Mouse (Mus musculus): ENCODE data around the gene Anapc16.

DNA sequence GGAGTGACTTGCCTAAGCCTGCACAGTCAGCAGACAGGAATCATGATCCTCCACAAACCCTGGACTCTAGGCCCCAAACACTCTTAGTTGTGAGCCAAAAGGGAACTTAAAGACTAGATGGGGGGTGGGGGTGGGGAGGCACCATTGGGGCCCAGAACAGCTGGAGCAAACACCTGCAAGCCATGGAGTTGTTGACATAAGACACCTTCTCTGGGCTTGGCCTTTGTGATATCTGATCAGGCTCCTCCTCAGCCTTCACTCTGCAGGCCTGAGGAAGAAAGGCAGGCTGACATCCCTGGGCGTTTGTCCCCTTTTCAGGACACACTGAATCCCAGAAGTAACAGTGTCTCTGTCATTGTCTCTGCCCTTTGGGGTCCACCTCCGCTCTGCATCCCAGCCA, 39.3 kb downstream of the Anapc16 start:
- no peak for TF ChIP-seq CTCF (IDR thresholded peaks at IDR 0.05 in 2 of 3, conservative IDR thresholded peaks at IDR 0.05 in 1 of 3; ENCODE audit: control insufficient read depth in 1 of 3, insufficient read depth in 1 of 3, low read depth in 2 of 3, low read length in 3 of 3, poor library complexity in 1 of 3, severe bottlenecking in 1 of 3)
- no peak for TF ChIP-seq POLR2AphosphoS5 (IDR thresholded peaks at IDR 0.05; ENCODE audit: borderline replicate concordance, low read depth, low read length)
- no peak for TF ChIP-seq POLR2A (IDR thresholded peaks at IDR 0.05; ENCODE audit: control insufficient read depth in 1 of 2, insufficient read depth in 1 of 2, low read depth in 1 of 2, low read length in 2 of 2, poor library complexity in 1 of 2)
- TF ChIP-seq GABPA (IDR thresholded peaks at IDR 0.05; ENCODE audit: low read depth, low read length): no peak
- peak; percentile 73; the same call in 1 of the 2 replicates for TF ChIP-seq ETS1 (IDR thresholded peaks at IDR 0.05; ENCODE audit: low read depth, low read length)
- TF ChIP-seq TAL1 (IDR thresholded peaks at IDR 0.05; ENCODE audit: low read length): no peak
- TF ChIP-seq E2F4 (IDR thresholded peaks at IDR 0.05; ENCODE audit: borderline replicate concordance, low read depth, low read length): no peak
- no peak for TF ChIP-seq HCFC1 (IDR thresholded peaks at IDR 0.05; ENCODE audit: low read depth, low read length)
- TF ChIP-seq SIN3A (IDR thresholded peaks at IDR 0.05; ENCODE audit: low read length): no peak
- no peak for TF ChIP-seq MXI1 (IDR thresholded peaks at IDR 0.05; ENCODE audit: low read depth, low read length)
- TF ChIP-seq UBTF (IDR thresholded peaks at IDR 0.05; ENCODE audit: borderline replicate concordance, insufficient read depth, low read depth, low read length): no peak

Measured in MEL (cell line).